Mouse (Mus musculus) erythroid progenitor cell, adult 5-6 weeks (primary cell): ENCODE data around the gene Ptger1. TPM values are rescaled to one million over a fixed set of nuclear protein-coding genes. Genes with fewer than 3 reads are reported as not detected.

Experiments used
- ATAC-seq: replicated peaks from 2 replicates; pipeline ENCODE4 v1.8.0; 2016; ENCODE audit warnings: moderate number of reproducible peaks, mild to moderate bottlenecking, moderate TSS enrichment, inconsistent platforms; ENCODE audit not compliant: poor library complexity, low FRiP score, severe bottlenecking
- total RNA-seq, 2 experiments: library from RNA; stranded (forward) in 1 of 2; stranded (reverse) in 1 of 2; fragments of 150-400 nt in 1 of 2; fragments of 186-747, 209-891 nt in 1 of 2; gene quantifications; 2 replicates each; pipeline versions ENCODE4 v1.2.3 to v1.2.4; 2015 to 2017; ENCODE audit warnings: low replicate concordance in 2 of 2

Gene Ptger1
- total RNA-seq (2015; ENCODE audit: low replicate concordance): not detected in 2 replicates
- 0.13 TPM in 1 of 2 replicates, not detected in the other for total RNA-seq (2017; ENCODE audit: low replicate concordance)

GRCm38 (mm10) chr8:83665969-83666865, at the start of gene Ptger1:
Gene Ptger1, plus strand, starts transcription at chr8:83666678.
- no peak for ATAC-seq

- ATAC-seq: no peak
Observed at GRCm38 (mm10) chr8:83617111-83617510, 49.4 kb upstream of the Ptger1 start.

DNA sequence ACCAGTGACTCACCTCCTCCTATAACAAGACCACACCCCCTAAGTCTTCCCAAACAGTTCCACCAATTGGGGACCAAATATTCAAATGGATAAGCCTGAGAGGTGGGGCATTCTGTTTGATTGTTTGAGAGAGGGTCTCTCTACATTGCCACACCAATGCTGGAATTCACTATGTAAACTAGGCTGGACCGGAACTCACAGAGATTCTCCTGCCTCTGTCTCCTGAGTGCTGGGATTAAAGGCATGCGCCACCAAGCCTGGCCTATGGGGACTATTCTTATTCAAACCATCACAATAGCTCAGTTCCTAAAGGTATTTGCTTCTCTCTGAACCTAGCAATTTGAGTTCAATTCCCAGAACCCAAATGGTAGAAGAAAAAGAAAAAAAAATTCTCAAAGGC, 47.9 kb upstream of the Ptger1 start:
- ATAC-seq: no peak

DNA sequence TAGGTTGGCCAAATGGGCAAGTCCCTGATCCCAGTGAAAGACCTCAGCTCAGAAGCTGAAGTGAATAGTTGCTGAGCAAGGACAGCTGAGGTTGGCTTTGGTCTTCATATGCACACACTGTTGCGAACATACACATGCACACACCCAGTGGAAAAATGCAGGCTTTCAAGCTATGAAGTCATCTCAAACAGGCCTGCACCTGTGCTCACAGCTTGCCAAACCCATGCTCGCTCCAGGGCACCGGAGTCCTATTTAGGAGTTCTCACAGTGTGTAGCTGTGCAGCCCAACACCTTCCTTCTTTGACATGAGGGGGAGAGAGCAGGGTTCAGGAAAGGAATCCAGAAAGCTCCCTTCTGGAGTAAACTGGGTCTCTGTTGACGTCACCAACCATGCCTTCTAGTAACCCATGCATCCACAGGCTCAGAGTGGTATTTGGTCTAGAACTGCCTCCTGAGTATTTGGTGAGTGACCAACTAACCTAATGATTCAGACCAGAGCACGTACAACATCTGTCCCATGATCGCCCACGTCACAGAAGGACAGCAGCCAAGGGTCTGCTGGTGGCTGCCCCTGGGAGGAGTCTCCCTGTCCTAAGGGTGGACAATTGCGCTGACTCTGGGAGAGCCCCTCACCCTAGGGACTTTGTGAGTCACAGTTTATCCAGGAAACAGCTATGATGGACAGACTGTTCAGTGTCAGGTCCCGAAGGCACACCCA, 46.8 kb upstream of the Ptger1 start:
- no peak for ATAC-seq

DNA sequence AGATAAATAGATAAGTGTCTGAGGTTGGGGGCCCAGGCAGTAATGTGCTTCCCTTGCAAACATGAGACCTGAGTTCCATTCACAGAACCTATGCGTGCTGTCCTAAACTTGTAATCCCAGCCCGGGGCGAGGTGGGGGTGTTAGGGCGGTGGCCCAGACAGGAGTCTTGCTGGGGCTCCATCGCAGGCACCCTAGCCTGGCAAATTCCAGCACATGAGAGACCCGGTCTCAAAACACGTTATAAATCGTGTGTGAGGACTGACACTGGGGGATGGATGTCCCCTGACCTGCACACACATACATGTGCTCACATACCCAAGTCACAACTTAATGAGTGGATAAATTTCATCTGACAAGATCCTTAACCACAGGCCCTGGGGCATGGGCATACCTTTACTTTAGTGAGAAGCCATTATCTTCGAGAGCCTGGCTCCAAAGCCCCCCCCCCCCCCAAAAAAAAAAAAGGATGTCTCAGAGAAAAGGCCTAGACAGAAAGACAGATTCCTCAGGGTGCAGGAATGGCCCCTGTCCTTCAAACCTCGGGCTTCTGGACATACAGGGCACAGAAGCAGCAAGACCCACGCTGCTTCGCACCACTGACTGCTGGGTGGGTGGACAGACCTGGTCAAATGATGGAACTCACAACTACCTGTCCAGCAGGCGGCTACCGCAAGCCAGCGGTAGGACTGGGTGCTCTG, 44.6 kb upstream of the Ptger1 start:
- ATAC-seq: no peak

- ATAC-seq: peak; percentile 86
Observed at GRCm38 (mm10) chr8:83622389-83622989, 44.0 kb upstream of the Ptger1 start.

GRCm38 (mm10) chr8:83623549-83623948, 42.9 kb upstream of the Ptger1 start:
- peak; percentile 23; the same call in 1 of the 2 replicates for ATAC-seq

DNA sequence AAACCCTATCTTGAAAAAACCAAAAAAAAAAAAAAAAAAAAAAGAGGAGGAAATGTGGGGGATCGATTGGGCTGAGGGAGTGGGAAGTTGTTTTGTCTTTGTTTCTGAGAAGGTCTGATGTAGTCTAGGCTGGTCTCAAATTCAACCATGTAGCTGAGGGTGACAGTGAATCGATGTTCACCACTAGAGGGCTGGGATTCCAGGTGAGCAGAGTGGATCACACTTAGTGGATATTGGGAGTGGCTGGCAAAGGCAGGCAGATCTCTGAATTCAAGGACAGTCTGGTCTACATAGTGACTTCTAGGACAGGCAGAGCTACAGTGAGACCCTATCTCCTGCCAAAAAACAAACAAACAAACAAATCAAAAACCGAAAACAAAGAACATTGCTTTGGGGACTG, 41.7 kb upstream of the Ptger1 start:
- ATAC-seq: peak; percentile 56

GRCm38 (mm10) chr8:83625676-83626299, 40.7 kb upstream of the Ptger1 start:
- peak; percentile 49 for ATAC-seq

DNA sequence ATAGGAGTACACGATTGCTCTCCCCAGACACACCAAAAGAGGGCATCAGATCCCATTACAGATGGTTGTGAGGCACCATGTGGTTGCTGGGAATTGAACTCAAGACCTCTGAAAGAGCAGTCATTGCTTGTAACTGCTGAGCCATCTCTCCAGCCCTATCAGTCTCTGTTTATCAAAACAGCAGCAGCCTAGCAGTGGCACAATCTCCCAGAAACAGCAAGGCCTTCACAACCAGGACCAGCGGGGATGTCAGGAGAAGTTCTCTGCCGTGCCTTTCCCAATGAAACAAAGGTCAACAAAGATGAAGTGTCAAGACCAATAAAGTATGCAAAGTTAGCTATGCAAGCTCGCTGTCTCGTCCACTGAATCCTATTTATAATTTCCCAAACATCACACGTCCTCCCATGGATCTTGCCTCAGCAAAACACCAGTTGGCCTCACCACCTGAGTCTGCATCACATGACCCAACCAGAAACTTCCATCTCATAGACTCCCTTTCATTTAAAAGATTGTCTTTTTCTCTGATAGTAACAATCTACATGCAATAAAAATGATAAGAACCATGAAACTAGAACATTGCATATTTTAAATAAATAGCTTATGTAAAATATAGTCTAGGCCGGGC, 34.3 kb upstream of the Ptger1 start:
- peak; percentile 97 for ATAC-seq

GRCm38 (mm10) chr8:83638856-83639255, 27.6 kb upstream of the Ptger1 start:
- no peak for ATAC-seq

DNA sequence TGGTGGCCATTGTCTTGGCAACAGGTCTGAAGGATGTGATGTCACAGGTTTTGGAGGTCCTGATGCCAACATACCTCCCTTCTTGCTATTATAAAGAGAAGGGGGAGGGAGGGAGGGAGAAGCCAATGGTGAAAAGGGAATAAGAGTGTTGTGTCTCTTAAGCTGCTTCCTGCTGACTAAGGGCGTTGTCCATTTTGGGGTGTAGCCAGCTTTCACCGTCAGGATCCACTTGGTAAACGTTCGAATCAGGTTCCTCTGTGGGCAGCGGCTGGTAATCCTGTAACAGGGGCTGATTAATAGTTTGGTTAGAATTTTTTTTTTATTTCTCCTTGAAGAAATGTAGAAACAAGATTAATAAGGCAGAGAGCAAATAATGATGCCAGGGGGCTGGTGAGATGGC, 26.8 kb upstream of the Ptger1 start:
- ATAC-seq: peak; percentile 65; the same call in 1 of the 2 replicates

DNA sequence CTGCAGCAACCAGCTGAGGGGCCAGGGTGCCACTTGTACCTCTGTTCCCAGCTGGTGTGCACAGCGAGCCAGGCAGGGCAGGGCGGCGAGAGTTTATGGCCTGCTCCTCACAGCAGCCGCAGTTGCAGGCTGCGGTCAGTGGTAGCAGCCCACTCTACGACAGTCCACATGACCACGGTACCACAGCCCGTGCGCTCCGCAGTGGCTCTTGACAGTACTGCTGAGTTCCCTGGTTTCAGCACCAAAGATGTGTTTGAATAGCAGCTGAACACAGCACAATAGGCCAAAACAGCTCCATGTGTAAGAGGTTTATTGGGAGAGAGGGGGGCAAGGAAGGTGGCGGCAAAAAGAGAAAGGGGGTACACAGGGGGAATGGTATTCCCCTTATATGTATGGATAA, 19.0 kb upstream of the Ptger1 start:
- no peak for ATAC-seq

DNA sequence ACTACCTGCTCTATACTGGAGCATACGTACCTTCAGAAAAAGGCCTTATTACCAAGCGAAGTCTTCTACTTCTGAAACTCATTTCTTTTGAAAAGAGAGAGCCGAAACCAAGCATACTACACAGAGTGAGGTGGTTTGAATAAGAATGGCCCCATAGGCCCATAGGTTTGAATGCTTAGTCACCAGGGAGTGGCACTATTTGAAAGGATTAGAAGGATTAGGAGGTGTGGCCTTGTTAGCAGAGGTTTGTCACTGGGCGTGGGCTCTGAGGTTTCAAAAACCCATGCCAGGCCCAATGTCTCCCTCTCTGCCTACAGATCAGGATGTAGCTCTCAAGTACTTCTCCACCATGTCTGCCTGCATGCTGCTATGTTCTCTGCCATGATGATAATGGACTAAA, 18.4 kb upstream of the Ptger1 start:
- no peak for ATAC-seq

DNA sequence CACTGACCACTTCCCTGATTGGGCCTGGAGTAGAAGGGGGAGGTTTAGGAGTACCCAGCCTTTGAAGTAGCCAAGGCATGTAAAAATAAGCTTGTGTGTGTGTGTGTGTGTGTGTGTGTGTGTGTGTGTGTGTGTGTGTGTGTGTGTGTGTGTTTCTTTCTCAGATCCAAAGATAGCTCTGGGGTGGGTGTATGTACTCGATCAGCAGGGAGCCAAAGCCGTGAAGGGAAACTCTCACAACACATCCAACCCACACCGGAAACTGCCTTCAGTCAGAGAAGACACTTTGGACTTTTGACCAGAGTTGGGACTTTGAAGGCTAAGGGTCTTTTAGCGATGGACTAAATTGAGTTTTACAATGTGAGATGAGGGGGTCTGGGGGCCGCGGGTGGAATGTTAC, 16.8 kb upstream of the Ptger1 start:
- no peak for ATAC-seq

DNA sequence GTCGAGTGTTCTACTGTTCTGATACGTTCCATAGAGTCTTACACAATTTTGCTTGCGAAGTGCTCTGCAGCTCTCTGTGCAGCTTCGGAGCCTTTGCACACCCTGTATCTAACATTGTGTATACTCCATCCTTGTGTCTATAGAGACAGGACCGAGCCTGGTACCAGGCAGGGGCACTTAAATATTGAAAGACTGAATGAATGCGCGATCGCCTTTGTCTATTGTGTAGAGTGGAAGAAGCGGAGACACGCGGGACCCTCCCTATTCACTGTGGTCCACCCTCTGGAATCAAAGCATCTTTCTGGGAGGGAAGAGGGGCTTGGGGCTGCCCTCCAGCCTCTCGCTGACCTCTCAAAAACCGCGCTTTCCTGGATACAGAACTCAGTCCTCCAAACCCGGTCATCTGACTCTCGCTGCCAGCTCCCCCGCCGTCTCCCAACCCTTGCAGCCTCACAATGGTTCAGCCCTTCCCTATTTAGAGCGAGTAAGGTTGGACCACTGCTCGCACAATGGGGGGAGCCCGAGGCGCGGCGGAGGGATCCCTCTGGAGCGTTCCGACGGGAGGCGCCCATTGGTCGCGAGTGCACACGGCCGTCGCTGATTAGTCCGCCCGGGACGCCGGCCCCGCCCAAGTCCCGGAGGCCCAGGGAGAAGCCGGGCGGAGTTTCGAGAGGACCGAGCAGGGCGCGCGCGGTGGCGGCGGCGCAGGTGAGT, 14.3 kb upstream of the Ptger1 start, which contains the start of gene Gipc1:
Gene Gipc1 (plus strand): TSS at position 648 of the 714 bp plus-strand sequence.
- ATAC-seq: peak; percentile 96

DNA sequence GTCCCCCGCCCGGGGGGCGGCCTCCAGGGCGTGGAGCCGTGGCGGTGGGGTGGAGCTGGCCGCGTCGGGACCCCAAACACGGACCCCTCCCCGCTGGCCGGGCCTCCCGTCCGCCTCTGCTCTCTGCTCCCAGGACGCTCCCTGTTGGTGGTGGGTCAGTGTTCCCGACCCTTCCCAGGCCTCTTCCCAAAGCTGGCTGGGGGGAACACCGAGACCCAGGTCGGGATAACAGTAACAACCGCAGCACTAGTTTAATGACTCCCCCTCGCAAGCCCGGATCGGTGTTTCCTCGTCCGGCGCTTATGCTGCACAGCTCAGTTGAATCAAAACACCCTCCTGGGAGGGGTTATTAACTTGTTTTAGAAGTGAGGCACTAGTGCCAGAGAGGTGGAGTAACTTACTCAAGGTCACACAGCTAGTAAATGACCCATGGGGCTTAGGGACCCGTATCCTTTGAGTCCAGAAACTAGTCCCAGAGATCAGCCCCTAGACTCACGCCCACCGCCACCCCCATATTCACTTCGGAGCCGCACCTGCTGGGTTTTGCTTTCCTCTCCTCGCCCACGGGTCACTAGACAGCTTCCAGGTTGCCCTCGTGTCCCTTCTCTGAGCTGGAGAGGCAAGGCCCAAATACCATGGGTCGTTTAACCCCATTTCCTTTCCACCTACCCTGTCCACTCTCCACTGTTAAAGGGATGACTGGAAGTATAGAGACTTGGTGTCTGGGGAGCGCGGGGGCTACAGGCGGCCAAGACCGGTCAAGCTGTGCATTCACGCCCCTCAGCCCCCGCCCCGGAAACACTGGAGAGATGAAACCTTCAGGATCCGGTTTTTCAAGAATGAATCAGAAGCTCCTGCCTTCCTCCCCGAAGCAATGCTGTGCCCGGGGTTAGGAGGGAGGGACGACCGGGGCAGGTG, 13.5 kb upstream of the Ptger1 start:
- ATAC-seq: no peak
